Mouse (Mus musculus) T-cell, adult 2 months (primary cell): ENCODE results near the gene Gm28308.
A peak's percentile ranks its signal among the peaks of the same experiment; 100 is the strongest.

ENCODE experiments used
- DNase-seq: peaks from one replicate; pipeline ENCODE4 v3.0.0; 2022; ENCODE audit warnings: low spot score

The Gm28308 gene

DNA sequence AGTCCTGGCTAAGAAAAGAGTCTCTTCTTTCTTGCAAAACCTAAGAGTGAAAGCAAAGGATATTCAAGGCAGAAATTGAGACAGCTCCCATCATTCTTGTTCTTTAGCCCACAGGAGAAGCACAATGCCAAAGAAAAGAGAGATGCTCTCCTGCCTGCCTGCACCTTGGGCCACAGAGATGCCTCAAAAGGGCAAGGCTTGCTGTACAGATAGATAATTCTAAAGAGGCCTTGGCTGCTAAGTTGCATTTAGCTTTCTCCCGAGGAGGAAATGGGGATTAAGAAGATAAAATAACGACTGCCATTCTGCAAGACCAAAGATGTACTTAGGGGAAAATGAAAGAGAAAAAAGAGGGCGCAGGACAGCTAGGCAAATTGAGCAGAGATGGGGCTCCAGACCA lies 33.8 kb upstream of the Gm28308 start:
- no peak for DNase-seq

DNA sequence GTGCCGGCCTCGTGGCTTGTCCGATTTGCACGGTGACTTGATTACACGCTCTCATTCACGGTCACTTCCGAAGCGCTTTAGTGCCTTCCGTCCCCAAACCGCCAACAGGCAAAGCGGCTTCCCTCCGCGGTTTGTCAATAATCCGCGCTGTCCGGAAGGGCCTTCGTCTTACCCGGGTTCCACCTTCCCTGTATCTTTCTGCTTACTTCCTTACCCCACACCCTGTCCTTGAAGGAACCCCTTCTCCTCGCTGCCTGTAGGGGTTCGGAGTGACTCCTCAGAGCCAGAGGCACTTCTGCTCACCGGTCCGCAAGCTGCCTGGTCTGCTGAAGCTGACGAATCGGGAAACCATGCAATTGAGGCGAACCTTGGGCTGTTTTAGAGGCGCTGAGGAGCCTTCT lies 33.3 kb upstream of the Gm28308 start:
- DNase-seq, result no peak

GRCm38 (mm10) chr6:52245757-52246142 lies 32.6 kb upstream of the Gm28308 start, which contains the start of gene Hoxa11:
Gene Hoxa11 (minus strand): TSS chr6:52245810.
- DNase-seq, result no peak

- DNase-seq, result no peak
Observed at GRCm38 (mm10) chr6:52245040-52245756, 32.1 kb upstream of the Gm28308 start.

- no peak for DNase-seq
Observed at GRCm38 (mm10) chr6:52244471-52245039, 31.4 kb upstream of the Gm28308 start.

DNA sequence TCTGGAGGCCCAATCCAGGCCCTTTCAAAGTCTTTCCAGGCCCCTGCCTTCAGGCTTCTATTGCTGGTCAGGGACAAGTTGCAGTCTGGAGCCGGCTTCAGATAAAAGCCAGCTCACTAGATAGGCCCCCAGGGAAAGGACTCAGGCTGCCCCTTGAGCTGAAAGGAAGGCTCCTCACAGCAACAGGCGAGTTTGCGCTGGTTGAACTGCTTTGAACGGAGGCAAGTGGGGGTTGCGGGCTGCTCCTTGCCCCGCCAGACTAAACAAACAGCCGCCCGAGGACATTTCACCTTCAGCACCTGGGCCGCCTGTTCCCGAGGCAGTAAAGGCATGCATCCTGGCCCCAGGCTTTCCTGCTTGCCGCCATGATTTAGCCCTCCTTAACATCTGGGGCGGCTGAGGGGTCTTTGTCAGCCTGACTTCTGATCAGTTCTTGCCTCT lies 30.6 kb upstream of the Gm28308 start:
- no peak for DNase-seq

- no peak for DNase-seq
Observed at GRCm38 (mm10) chr6:52242801-52243332, 29.7 kb upstream of the Gm28308 start.

GRCm38 (mm10) chr6:52241001-52241621 lies 28.0 kb upstream of the Gm28308 start:
- DNase-seq, result no peak

DNA sequence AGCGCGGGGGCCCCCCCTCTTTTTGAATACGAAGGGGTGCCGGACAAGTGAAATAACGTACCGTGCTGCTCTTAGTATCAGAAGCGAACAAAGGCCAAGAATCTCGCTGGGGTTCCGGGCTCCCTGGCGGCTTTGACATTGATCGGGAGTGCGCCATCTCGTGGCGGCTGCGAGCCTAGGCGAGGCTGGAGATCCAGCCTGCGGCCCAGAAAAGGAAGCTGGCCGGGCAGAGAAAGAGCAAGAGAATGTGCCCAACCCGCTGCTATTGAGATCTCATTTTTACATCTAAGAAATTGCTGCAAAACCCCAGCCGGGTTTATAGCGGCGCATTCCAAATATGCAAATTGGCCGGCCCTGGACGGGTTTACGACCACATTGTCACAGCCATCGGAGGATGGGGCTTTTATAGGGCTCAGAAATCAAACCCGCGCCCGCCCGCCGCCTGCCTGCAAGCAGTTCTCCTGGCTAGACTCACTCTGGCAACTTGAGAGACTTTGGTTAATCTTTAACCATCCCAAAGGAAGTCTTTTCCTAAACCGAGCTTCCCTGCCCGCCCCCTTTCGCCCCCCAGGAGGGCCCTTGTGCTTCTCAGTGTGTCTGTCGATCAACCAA lies 27.4 kb upstream of the Gm28308 start, which contains the start of gene Hoxa10:
Gene Hoxa10, minus strand, starts transcription at position 466 of the 612 bp plus-strand sequence.
- peak; percentile 76 for DNase-seq

- DNase-seq, result no peak
Observed at GRCm38 (mm10) chr6:52239625-52240388, 26.7 kb upstream of the Gm28308 start.

GRCm38 (mm10) chr6:52238976-52239375 lies 25.8 kb upstream of the Gm28308 start:
- no peak for DNase-seq

GRCm38 (mm10) chr6:52238155-52238545 lies 25.0 kb upstream of the Gm28308 start:
- no peak for DNase-seq

- no peak for DNase-seq
Observed at GRCm38 (mm10) chr6:52237346-52238154, 24.4 kb upstream of the Gm28308 start.

GRCm38 (mm10) chr6:52236806-52237205 lies 23.7 kb upstream of the Gm28308 start:
- no peak for DNase-seq

DNA sequence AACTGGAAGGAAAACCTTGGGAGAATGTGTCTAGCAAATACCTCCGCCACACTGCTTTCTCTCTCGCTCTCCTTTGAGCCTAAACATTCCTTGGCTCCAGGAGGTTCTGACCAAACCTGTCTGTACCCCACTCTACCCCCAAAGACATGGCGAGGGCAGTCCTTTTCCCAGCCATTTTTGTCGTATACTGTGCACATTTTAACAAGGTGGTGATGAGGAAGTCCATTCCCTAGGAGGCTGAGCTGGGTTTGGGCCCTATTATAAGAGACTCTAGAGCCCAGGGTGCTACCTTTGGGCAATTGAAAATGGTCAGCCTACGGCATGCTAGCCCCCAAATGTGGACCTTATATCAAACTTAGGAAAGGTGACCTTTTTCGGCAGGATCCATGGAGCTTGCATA lies 22.7 kb upstream of the Gm28308 start:
- no peak for DNase-seq

GRCm38 (mm10) chr6:52235267-52235666 lies 22.1 kb upstream of the Gm28308 start:
- DNase-seq, result no peak

DNA sequence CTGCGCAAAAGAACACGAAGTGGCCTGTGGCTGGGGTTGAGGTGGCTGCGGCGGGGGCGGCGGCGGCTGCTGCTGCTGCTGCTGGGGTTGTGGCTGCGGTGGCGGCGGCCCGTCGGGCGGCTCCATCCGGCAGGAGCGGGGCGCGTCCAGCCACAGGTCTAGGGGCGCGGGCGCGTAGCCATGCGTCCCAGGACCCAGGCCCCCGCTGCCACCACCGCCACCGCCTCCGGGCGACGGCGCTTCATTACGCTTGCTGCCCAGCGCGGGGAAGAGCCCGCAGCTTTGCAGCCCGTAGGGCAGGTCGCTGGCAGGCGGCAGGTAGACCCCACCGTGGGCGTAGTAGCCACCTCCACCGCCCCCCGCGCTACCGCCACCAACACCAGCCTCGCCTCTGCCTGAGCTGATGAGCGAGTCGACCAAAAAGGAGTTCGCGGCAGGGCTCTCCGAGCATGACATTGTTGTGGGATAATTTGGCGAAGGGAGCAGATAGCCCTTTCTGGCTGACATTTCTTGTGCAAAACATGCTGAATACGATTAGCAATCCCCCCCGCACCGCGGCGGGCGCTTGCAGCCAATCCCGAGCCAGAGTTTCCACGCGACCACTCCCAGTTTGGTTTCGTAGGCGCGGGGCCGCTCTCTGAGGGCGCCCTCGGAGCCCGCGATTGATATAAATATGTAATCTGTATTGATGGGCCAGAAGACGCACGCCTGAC lies 21.4 kb upstream of the Gm28308 start:
- DNase-seq, result no peak

- no peak for DNase-seq
Observed at GRCm38 (mm10) chr6:52233546-52234427, 20.6 kb upstream of the Gm28308 start.

GRCm38 (mm10) chr6:52232984-52233545 lies 19.9 kb upstream of the Gm28308 start:
- DNase-seq, result no peak
